Mouse (Mus musculus) midbrain, embryonic 11.5 days (tissue): Measurements from ENCODE around the gene Cyp26b1. TPM values are rescaled to one million over a fixed set of nuclear protein-coding genes. Genes with fewer than 3 reads are reported as not detected.
"Not testable (repeated sequence)": the region's sequence is repeated elsewhere in the genome, so short reads cannot be mapped to it uniquely, and the experiment has no call there.

Source experiments
- ATAC-seq: fragments of 200-750 bp; cut with Nextera tagmentation; 2 replicates; pipeline ENCODE4 v1.8.0; 2017; ENCODE audit warnings: moderate TSS enrichment, moderate library complexity; ENCODE audit not compliant: low FRiP score
- DNase-seq: peaks from one replicate; pipeline ENCODE4 v3.0.0; 2015; ENCODE audit warnings: low spot score; ENCODE audit errors: missing footprints
- H3K27ac ChIP-seq: fragments of 300-500 bp; sonication (generic); 2 replicates; pipeline ENCODE4 v1.5.1; 2014; ENCODE audit warnings: low read depth, low read length
- H3K27me3 ChIP-seq: fragments of 300-500 bp; sonication (generic); 2 replicates; pipeline ENCODE4 v1.6.1; 2014; ENCODE audit warnings: mild to moderate bottlenecking, low read length, moderate library complexity, mixed read lengths; ENCODE audit not compliant: control insufficient read depth, insufficient read depth
- H3K36me3 ChIP-seq: fragments of 300-500 bp; sonication (generic); 2 replicates; pipeline ENCODE4 v1.6.1; 2014; ENCODE audit warnings: mild to moderate bottlenecking, low read length, moderate library complexity, mixed read lengths; ENCODE audit not compliant: control insufficient read depth, insufficient read depth
- H3K4me1 ChIP-seq: fragments of 300-500 bp; sonication (generic); 2 replicates; pipeline ENCODE4 v1.6.1; 2014; ENCODE audit warnings: low read length; ENCODE audit not compliant: control insufficient read depth, insufficient read depth
- H3K4me2 ChIP-seq: fragments of 300-500 bp; sonication (generic); 2 replicates; pipeline ENCODE4 v1.6.1; 2014; ENCODE audit warnings: mild to moderate bottlenecking, moderate library complexity
- H3K4me3 ChIP-seq: fragments of 300-500 bp; sonication (generic); 2 replicates; pipeline ENCODE4 v1.5.1; 2014; ENCODE audit warnings: low read depth, low read length
- H3K9ac ChIP-seq: fragments of 300-500 bp; sonication (generic); 2 replicates; pipeline ENCODE4 v1.6.1; 2014; ENCODE audit warnings: low read length
- H3K9me3 ChIP-seq: fragments of 300-500 bp; sonication (generic); 2 replicates; pipeline ENCODE4 v1.6.1; 2016; ENCODE audit warnings: low read length; ENCODE audit not compliant: control insufficient read depth
- WGBS: fragments of 180-500 bp; shearing (Covaris S2); extraction: QIAGEN DNeasy Blood & Tissue Kit; methylation state at CpG from one replicate; pipeline ENCODE4 v1.1.7; 2014; 5-methylcytosine and 5-hydroxymethylcytosine counted together
- polyA plus RNA-seq: library from polyadenylated mRNA; unstranded; fragments of >200 nt; fragmentation: Nextera tagmentation; extraction: Ambion mirVana; gene quantifications from 2 replicates; pipeline ENCODE4 v1.2.1, GENCODE M21; 2014

Gene Cyp26b1
- polyA plus RNA-seq, 1 experiment from 2014 or later = 3.1 TPM

DNA sequence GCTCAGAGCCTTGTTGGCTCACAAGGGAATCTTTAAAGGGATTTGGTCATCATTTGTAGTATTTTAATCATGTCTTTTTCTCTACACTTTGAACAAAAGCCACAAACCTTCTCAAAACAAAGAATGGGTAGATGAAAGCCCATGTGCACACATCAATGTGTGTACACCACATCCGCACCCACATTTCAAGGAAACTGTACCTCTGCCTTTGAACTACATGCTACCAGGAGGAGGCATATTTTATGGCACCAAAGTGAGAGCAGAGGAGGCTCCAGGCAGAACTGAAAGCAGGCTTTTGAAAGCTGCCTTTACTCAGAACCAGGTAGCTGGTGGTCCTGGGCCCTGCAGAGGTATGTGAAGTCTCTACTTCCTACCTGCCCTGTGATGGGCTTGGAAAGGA, 23.3 kb upstream of the Cyp26b1 start:
- DNase-seq (no peak), ATAC-seq (no peak)
- 97% methylated on average over 1 of the region's 1 CpGs for WGBS
- Histone ChIP-seq H3K4me2 (no peak overlapping the region), H3K9me3 (no peaks in the 10 kb centered on the region), H3K9ac (no peak overlapping the region), H3K36me3 (peaks cover 3% of the 10 kb centered on the region; the same call in 1 of the 2 replicates), H3K4me3 (no peak overlapping the region), H3K27me3 (no peaks in the 10 kb centered on the region), H3K4me1 (no peaks in the 10 kb centered on the region), H3K27ac (no peak overlapping the region)

DNA sequence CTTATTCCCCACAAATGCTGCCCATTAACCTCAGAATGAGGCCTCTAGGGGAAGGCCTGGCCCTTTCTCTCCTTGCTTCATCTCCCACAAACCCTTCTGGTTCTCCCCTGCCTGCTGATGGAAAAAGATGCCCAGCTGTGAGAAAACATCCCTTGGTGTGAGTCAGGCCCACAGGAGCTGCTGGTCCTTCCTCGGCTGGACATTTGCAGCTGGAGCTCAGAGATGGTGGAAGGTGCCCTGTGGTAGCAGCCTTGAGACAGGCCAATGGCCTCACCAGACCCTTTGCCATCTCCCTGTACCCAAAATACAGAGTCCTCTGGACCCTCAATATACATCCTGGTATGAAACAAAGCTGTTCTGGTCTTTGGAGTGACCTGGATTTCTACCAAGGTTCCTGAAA, 22.9 kb upstream of the Cyp26b1 start:
- H3K27ac ChIP-seq = no peak overlapping the region
- ATAC-seq = no peak
- H3K36me3 ChIP-seq = peaks cover 3% of the 10 kb centered on the region; the same call in 1 of the 2 replicates

DNA sequence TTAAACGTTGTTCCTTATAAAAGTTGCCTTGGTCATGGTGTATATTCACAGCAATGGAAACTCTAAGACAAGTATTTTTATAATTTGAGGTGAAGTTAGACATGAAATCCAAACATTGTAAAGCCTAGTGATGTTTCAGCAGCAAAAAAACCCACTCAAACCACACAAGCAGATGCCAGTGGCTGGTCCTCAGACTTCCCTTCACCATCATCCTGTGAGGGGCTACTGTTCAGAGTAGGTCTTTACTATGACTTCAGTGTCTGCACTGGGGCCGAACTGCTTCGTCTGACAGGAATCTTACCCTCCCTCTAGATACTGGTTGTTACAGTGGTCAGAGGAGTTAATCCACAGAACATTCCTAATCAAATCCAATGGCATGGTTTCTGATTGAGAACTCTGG, 19.9 kb upstream of the Cyp26b1 start:
- DNase-seq (peak; percentile 56), ATAC-seq (no peak)
- H3K9ac ChIP-seq = no peak overlapping the region
- no peaks in the 10 kb centered on the region for H3K4me1 ChIP-seq
- WGBS = 93% methylated on average over 3 of the region's 3 CpGs
- H3K27me3 ChIP-seq = no peaks in the 10 kb centered on the region
- H3K9me3 ChIP-seq = no peaks in the 10 kb centered on the region
- H3K36me3 ChIP-seq = no peaks in the 10 kb centered on the region
- H3K4me2 ChIP-seq = no peak overlapping the region
- no peak overlapping the region for H3K27ac ChIP-seq
- H3K4me3 ChIP-seq = no peak overlapping the region

More for the DNA sequence above, 22.9 kb upstream of the Cyp26b1 start:
- DNase-seq = no peak
- Histone ChIP-seq H3K27me3 (no peaks in the 10 kb centered on the region), H3K9me3 (no peaks in the 10 kb centered on the region), H3K4me3 (no peak overlapping the region), H3K9ac (no peak overlapping the region), H3K4me1 (no peaks in the 10 kb centered on the region), H3K4me2 (no peak overlapping the region)
- WGBS = 76% methylated on average over 1 of the region's 1 CpGs

DNA sequence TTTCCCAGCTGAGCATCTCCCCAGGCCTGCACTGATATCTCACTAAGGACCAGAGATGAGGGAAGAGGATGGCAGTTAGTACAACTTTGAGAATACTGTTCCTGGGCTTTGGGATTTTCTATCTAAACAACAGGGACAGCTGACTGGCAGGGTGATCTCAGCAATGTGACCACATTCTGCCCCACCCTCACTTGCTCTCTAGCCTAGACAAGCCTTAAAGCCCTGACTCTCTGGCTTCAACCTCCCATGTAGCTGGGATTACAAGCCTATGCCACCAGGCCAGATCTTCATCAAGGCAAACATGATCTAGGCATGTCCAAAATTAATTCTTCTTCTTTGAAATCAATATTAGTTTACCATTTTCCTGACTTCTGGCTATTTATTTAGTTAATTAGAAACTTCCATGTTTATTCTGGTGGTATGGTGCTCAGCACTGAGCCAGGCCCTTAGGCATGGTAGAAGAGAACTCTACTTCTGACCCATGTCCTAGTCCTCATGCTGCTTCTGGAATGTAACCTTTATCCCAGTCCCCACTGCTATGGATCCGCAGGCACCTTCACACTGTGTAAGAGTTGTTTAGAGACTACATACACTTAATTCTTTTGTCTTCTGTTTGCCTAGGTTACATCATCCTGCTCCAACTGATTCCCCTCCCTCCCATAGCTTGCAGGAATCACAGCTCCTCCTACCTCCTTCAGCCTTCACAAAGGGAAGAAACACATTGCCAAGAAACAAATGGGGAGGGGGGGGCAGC, 7.6 kb upstream of the Cyp26b1 start:
- no peaks in the 10 kb centered on the region for H3K36me3 ChIP-seq
- DNase-seq (peak; percentile 45), ATAC-seq (no peak)
- WGBS = 23% methylated on average over 1 of the region's 1 CpGs
- no peak overlapping the region for H3K4me3 ChIP-seq
- no peaks in the 10 kb centered on the region for H3K4me1 ChIP-seq
- H3K27ac ChIP-seq = no peak overlapping the region
- no peaks in the 10 kb centered on the region for H3K9me3 ChIP-seq
- H3K27me3 ChIP-seq = no peaks in the 10 kb centered on the region
- H3K4me2 ChIP-seq = no peak overlapping the region
- H3K9ac ChIP-seq = no peak overlapping the region

DNA sequence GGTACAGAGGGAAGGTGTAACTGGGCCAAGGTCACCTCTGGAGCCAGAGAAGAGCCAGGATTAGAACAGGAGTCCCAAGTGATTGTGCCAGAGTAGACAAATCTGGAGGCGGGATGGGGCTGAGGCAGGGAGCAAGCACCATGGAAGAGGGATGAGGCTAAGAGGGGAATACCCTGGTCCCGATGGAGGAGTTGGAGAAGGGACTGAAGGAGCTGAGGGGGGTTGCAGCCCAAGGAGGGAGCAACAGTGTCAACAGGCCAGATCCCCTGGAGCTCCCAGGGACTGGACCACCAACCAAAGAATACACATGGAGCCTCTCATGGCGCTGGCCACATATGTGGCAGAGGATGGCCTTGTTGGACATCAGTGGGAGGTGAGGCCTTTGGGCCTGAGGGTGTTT, 5.6 kb upstream of the Cyp26b1 start:
- not testable (repeated sequence) for H3K4me1 ChIP-seq, H3K4me3 ChIP-seq, H3K27ac ChIP-seq, H3K9ac ChIP-seq, DNase-seq, H3K9me3 ChIP-seq, H3K27me3 ChIP-seq, ATAC-seq, H3K36me3 ChIP-seq, H3K4me2 ChIP-seq
- 76% methylated on average over 3 of the region's 3 CpGs for WGBS

DNA sequence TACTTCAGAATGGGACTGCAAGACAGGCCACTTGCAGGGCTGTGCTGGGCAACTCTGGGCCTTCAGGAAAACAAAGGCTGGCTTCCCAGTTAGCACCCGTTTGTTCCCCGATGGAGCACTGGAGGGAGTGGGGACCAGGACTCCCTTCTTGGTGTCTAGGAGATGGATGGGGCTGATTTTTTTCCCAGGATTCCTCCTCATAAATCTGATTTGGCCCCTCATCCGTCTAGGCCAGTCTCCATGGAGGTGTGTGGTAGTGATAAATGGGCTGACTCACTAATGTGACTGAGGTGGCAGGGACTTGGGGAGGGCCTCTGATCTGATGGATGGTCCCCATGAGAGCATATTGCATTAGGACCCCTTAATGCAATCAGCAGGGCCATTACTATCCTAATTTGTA, 5.0 kb upstream of the Cyp26b1 start:
- no peaks in the 10 kb centered on the region for H3K27me3 ChIP-seq
- H3K9me3 ChIP-seq = no peaks in the 10 kb centered on the region
- no peak overlapping the region for H3K4me2 ChIP-seq
- ATAC-seq = no peak
- H3K36me3 ChIP-seq = no peaks in the 10 kb centered on the region
- H3K4me3 ChIP-seq = no peak overlapping the region
- 89% methylated on average over 3 of the region's 3 CpGs for WGBS
- H3K9ac ChIP-seq = no peak overlapping the region
- peaks cover 9% of the 10 kb centered on the region; the same call in 1 of the 2 replicates for H3K4me1 ChIP-seq
- DNase-seq = no peak
- no peak overlapping the region for H3K27ac ChIP-seq

DNA sequence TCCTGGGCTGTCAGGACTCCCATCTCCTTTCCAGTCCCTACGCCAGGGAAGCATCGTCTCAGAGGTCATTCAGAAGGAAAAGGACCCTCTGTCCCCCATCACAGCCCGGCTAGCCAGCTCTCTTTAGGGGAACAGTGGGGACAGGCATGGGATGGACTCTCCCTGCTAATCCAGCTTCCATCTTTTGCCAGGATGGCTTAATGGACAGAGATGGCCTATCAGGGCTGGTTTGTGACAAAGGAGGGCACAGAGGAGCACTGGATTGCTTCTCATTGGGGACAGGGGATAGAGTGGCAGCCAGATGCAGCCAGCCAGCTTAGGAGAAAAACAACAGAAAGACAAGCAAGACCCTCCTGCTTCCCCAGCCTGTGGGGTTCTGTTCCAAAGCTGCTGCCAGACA, 918 bp upstream of the Cyp26b1 start:
- Histone ChIP-seq H3K27me3 (peaks cover 11% of the 10 kb centered on the region), H3K27ac (peak overlapping the region; percentile 25; the same call in 1 of the 2 replicates), H3K4me2 (no peak overlapping the region), H3K36me3 (no peaks in the 10 kb centered on the region), H3K9ac (peak overlapping the region; percentile 42; the same call in 1 of the 2 replicates), H3K4me1 (peaks cover 15% of the 10 kb centered on the region), H3K9me3 (no peaks in the 10 kb centered on the region), H3K4me3 (no peak overlapping the region)
- peak; percentile 58 for ATAC-seq
- 37% methylated on average over 3 of the region's 3 CpGs for WGBS
- peak; percentile 88 for DNase-seq

DNA sequence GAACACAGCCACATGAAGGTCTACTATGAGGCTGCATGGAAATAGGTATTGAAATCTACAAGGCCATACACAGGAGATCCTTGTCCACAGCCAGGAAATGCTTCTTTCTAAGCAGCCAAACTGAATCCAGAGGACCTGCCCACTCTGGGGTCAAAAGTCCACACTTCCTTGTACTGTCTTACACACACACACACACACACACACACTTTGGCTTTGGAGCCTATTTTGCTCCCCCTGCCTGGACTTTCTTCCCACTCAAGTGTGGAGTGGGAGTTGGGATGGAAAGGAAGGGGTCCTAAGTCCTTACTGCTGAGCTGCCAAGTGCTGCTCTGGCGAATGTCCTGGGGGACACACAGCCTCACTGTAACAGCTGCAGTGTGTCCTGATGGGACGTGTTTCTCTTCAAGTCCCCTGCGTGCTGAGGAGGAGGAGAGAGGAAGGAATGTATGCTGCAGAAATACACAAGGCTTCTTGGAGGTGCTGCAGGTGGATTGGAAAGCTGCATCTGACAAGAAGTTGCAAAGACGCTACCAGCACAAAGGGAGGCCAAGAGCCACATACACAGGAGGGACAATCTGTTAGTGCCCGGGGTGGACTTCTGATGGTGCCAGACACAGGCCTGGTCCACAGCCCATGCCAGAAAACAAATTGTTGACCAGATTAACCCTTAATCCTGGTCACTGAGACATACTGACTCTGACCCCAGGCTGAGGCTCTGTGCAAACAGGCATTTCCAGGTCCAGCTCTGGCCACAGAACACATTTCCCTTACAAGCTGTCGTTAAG, 2.6 kb downstream of the Cyp26b1 start:
- H3K36me3 ChIP-seq = no peaks in the 10 kb centered on the region
- ATAC-seq (no peak), DNase-seq (peak; percentile 83)
- H3K4me3 ChIP-seq = no peak overlapping the region
- peaks cover 46% of the 10 kb centered on the region for H3K27me3 ChIP-seq
- no peaks in the 10 kb centered on the region for H3K9me3 ChIP-seq
- no peak overlapping the region for H3K27ac ChIP-seq
- no peak overlapping the region for H3K9ac ChIP-seq
- H3K4me2 ChIP-seq = no peak overlapping the region; the same call in 1 of the 2 replicates
- peaks cover 31% of the 10 kb centered on the region for H3K4me1 ChIP-seq
- WGBS = 67% methylated on average over 6 of the region's 6 CpGs
